Mouse (Mus musculus) CH12.LX (cell line): ENCODE data around the gene Chid1. TPM values are rescaled to one million over a fixed set of nuclear protein-coding genes. Genes with fewer than 3 reads are reported as not detected.

Experiments
- DNase-seq: peaks from one replicate; pipeline ENCODE4 v3.0.0-alpha.2; 2013; ENCODE audit errors: extremely low read depth
- H3K27ac ChIP-seq: 2 replicates; pipeline ENCODE4 v1.5.1; 2012; ENCODE audit warnings: low read depth, mild to moderate bottlenecking, control low read depth, moderate library complexity; ENCODE audit not compliant: insufficient read depth
- H3K27me3 ChIP-seq: replicated peaks from 2 replicates; pipeline ENCODE3; 2012; ENCODE audit warnings: inconsistent platforms
- H3K36me3 ChIP-seq, 2 experiments: replicated peaks in 1 of 2; 2 replicates each; pipeline versions ENCODE3 to v1.6.1; 2012; ENCODE audit warnings: inconsistent platforms in 1 of 2, low read length in 1 of 2, mild to moderate bottlenecking in 1 of 2, mixed read lengths in 1 of 2, moderate library complexity in 1 of 2; ENCODE audit not compliant: control insufficient read depth in 1 of 2, insufficient read depth in 1 of 2
- H3K4me1 ChIP-seq, 2 experiments: 2 replicates each; pipeline ENCODE4 v1.6.1; 2012; ENCODE audit warnings: inconsistent platforms in 1 of 2, moderate library complexity in 1 of 2; ENCODE audit not compliant: insufficient read depth in 2 of 2, control insufficient read depth in 1 of 2
- H3K4me2 ChIP-seq: 2 replicates; pipeline ENCODE4 v1.6.1; 2012; ENCODE audit warnings: low read depth, mild to moderate bottlenecking, control low read depth; ENCODE audit not compliant: poor library complexity, insufficient read depth, severe bottlenecking
- H3K4me3 ChIP-seq, 3 experiments: fragments of 150-350 bp in 1 of 3; sonication (generic) in 1 of 3; replicated peaks in 1 of 3; 2 replicates each; pipeline versions ENCODE3 to v1.5.1; 2011 to 2012; ENCODE audit warnings: low read depth in 2 of 3, low read length in 2 of 3, mild to moderate bottlenecking in 2 of 3, moderate library complexity in 2 of 3, control low read depth in 1 of 3, improper control_type of control experiment in 1 of 3, inconsistent platforms in 1 of 3, mixed read lengths in 1 of 3; ENCODE audit not compliant: poor library complexity in 1 of 3
- H3K79me2 ChIP-seq: replicated peaks from 2 replicates; pipeline ENCODE4 v1.6.1; 2012; ENCODE audit warnings: mild to moderate bottlenecking, moderate library complexity; ENCODE audit not compliant: control insufficient read depth, poor library complexity, insufficient read depth, severe bottlenecking; ENCODE audit errors: extremely low read depth
- H3K9ac ChIP-seq: 2 replicates; pipeline ENCODE4 v1.6.1; 2012; ENCODE audit warnings: low read depth, mild to moderate bottlenecking, control low read depth, moderate library complexity; ENCODE audit not compliant: insufficient read depth
- H3K9me3 ChIP-seq: replicated peaks from 2 replicates; pipeline ENCODE3; 2012; ENCODE audit warnings: low read length, inconsistent platforms, mixed read lengths
- BHLHE40 ChIP-seq: IDR thresholded peaks from 2 replicates; pipeline ENCODE4 v1.6.1; 2011; ENCODE audit warnings: mild to moderate bottlenecking, low read depth, low read length, improper control_type of control experiment
- CHD1 ChIP-seq: IDR thresholded peaks from 2 replicates; pipeline ENCODE4 v1.6.1; 2012; ENCODE audit warnings: low read depth, low read length, improper control_type of control experiment, inconsistent platforms
- CHD2 ChIP-seq: IDR thresholded peaks from 2 replicates; pipeline ENCODE4 v1.6.1; 2011; ENCODE audit warnings: low read length, improper control_type of control experiment
- CTCF ChIP-seq, 2 experiments: IDR thresholded peaks in 1 of 2; conservative IDR thresholded peaks in 1 of 2; 2 replicates each; pipeline ENCODE4 v1.5.1; 2011 to 2012; ENCODE audit warnings: low read depth in 2 of 2, low read length in 2 of 2, improper control_type of control experiment in 1 of 2, inconsistent platforms in 1 of 2, mild to moderate bottlenecking in 1 of 2, moderate library complexity in 1 of 2
- E2F4 ChIP-seq: IDR thresholded peaks from 2 replicates; pipeline ENCODE4 v1.6.1; 2011; ENCODE audit warnings: low read depth, low read length, improper control_type of control experiment; ENCODE audit not compliant: insufficient replicate concordance
- ELF1 ChIP-seq: IDR thresholded peaks from 2 replicates; pipeline ENCODE4 v1.6.1; 2014; ENCODE audit warnings: low read depth, mild to moderate bottlenecking, inconsistent platforms, low read length, improper control_type of control experiment
- EP300 ChIP-seq: IDR thresholded peaks from 2 replicates; pipeline ENCODE4 v1.6.1; 2011; ENCODE audit warnings: low read length, improper control_type of control experiment
- ETS1 ChIP-seq: conservative IDR thresholded peaks from 2 replicates; pipeline ENCODE4 v1.6.1; 2012; ENCODE audit warnings: low read depth, mild to moderate bottlenecking, inconsistent platforms, low read length, improper control_type of control experiment, moderate library complexity
- GABPA ChIP-seq: IDR thresholded peaks from 2 replicates; pipeline ENCODE4 v1.6.1; 2012; ENCODE audit warnings: low read depth, low read length, improper control_type of control experiment, inconsistent platforms; ENCODE audit not compliant: insufficient replicate concordance
- HCFC1 ChIP-seq: IDR thresholded peaks from 2 replicates; pipeline ENCODE4 v1.6.1; 2012; ENCODE audit warnings: low read depth, mild to moderate bottlenecking, inconsistent platforms, low read length, improper control_type of control experiment
- JUN ChIP-seq: IDR thresholded peaks from 2 replicates; pipeline ENCODE4 v1.6.1; 2011; ENCODE audit warnings: low read depth, mild to moderate bottlenecking, low read length, improper control_type of control experiment, moderate library complexity; ENCODE audit not compliant: insufficient read depth
- JUND ChIP-seq: conservative IDR thresholded peaks from 2 replicates; pipeline ENCODE4 v1.6.1; 2011; ENCODE audit warnings: low read depth, low read length, improper control_type of control experiment
- MAX ChIP-seq: IDR thresholded peaks from 2 replicates; pipeline ENCODE4 v1.6.1; 2011; ENCODE audit warnings: low read length, improper control_type of control experiment
- MAZ ChIP-seq: IDR thresholded peaks from 2 replicates; pipeline ENCODE4 v1.6.1; 2012; ENCODE audit warnings: low read depth, mild to moderate bottlenecking, inconsistent platforms, low read length, improper control_type of control experiment, moderate library complexity
- MEF2A ChIP-seq: IDR thresholded peaks from 2 replicates; pipeline ENCODE4 v1.6.1; 2014; ENCODE audit warnings: low read depth, mild to moderate bottlenecking, inconsistent platforms, low read length, improper control_type of control experiment, borderline replicate concordance
- MXI1 ChIP-seq: IDR thresholded peaks from 2 replicates; pipeline ENCODE4 v1.6.1; 2011; ENCODE audit warnings: mild to moderate bottlenecking, low read depth, low read length, improper control_type of control experiment
- MYC ChIP-seq: IDR thresholded peaks from 2 replicates; pipeline ENCODE4 v1.6.1; 2011; ENCODE audit warnings: low read depth, mild to moderate bottlenecking, improper control_type of control experiment, low read length
- NELFE ChIP-seq: IDR thresholded peaks from 2 replicates; pipeline ENCODE4 v1.6.1; 2011; ENCODE audit warnings: low read depth, low read length, improper control_type of control experiment
- NRF1 ChIP-seq: IDR thresholded peaks from 2 replicates; pipeline ENCODE4 v1.6.1; 2014; ENCODE audit warnings: low read depth, mild to moderate bottlenecking, inconsistent platforms, low read length, improper control_type of control experiment, moderate library complexity
- PAX5 ChIP-seq: IDR thresholded peaks from 2 replicates; pipeline ENCODE4 v1.6.1; 2012; ENCODE audit warnings: low read length, inconsistent platforms, mixed read lengths
- POLR2A ChIP-seq: IDR thresholded peaks from 2 replicates; pipeline ENCODE4 v1.6.1; 2011; ENCODE audit warnings: low read depth, mild to moderate bottlenecking, improper control_type of control experiment, low read length
- POLR2AphosphoS2 ChIP-seq: IDR thresholded peaks from 2 replicates; pipeline ENCODE4 v1.6.1; 2011; ENCODE audit warnings: low read depth, low read length, improper control_type of control experiment
- RAD21 ChIP-seq: IDR thresholded peaks from 2 replicates; pipeline ENCODE4 v1.6.1; 2011; ENCODE audit warnings: low read depth, mild to moderate bottlenecking, low read length, improper control_type of control experiment, moderate library complexity
- RCOR1 ChIP-seq: conservative IDR thresholded peaks from 2 replicates; pipeline ENCODE4 v1.6.1; 2012; ENCODE audit warnings: low read depth, mild to moderate bottlenecking, inconsistent platforms, low read length, improper control_type of control experiment
- SIN3A ChIP-seq: IDR thresholded peaks from 2 replicates; pipeline ENCODE4 v1.6.1; 2012; ENCODE audit warnings: low read length, improper control_type of control experiment, inconsistent platforms
- SMC3 ChIP-seq: IDR thresholded peaks from 2 replicates; pipeline ENCODE4 v1.6.1; 2011; ENCODE audit warnings: low read depth, low read length, improper control_type of control experiment
- TBP ChIP-seq: conservative IDR thresholded peaks from 2 replicates; pipeline ENCODE4 v1.6.1; 2011; ENCODE audit warnings: low read depth, low read length, improper control_type of control experiment
- TCF12 ChIP-seq: IDR thresholded peaks from 2 replicates; pipeline ENCODE4 v1.6.1; 2014; ENCODE audit warnings: low read depth, mild to moderate bottlenecking, inconsistent platforms, low read length, improper control_type of control experiment
- UBTF ChIP-seq: IDR thresholded peaks from 2 replicates; pipeline ENCODE4 v1.6.1; 2012; ENCODE audit warnings: low read depth, mild to moderate bottlenecking, inconsistent platforms, low read length, improper control_type of control experiment, moderate library complexity
- USF2 ChIP-seq: conservative IDR thresholded peaks from 2 replicates; pipeline ENCODE4 v1.6.1; 2011; ENCODE audit warnings: low read depth, low read length, improper control_type of control experiment
- ZMIZ1 ChIP-seq: IDR thresholded peaks from 2 replicates; pipeline ENCODE4 v1.6.1; 2012; ENCODE audit warnings: low read depth, mild to moderate bottlenecking, inconsistent platforms, low read length, improper control_type of control experiment
- ZNF384 ChIP-seq: IDR thresholded peaks from 2 replicates; pipeline ENCODE4 v1.6.1; 2012; ENCODE audit warnings: low read depth, low read length, improper control_type of control experiment, inconsistent platforms
- dilution Hi-C: fragments of 300-500 bp; cut with MboI; formaldehyde crosslinking; loops from 2 replicates; pipeline ENCODE4 v1.14.3; 2020; ENCODE audit warnings: low sequenced_read_pairs; ENCODE audit not compliant: extremely low pct_unique_long_range_greater_than_20kb, extremely low pct_ligation_motif_present
- in situ Hi-C: fragments of 300-500 bp; cut with MboI; formaldehyde crosslinking; loops from 3 replicates; pipeline ENCODE4 v1.14.3; 2019; ENCODE audit warnings: low sequenced_read_pairs, low pct_ligation_motif_present, low pct_unique_long_range_greater_than_20kb, mixed read lengths
- polyA plus RNA-seq: library from polyadenylated mRNA; unstranded; fragments of >175 nt; gene quantifications from 2 replicates; pipeline ENCODE4 v1.2.1, GENCODE M21; 2012; ENCODE audit warnings: low read depth; ENCODE audit not compliant: insufficient read length
- total RNA-seq, 2 experiments: library from RNA; depleted of rRNA; stranded (reverse); fragments of 300-350 nt in 1 of 2; fragments of >200 nt in 1 of 2; gene quantifications; 2 replicates each; pipeline ENCODE4 v1.2.3; 2012 to 2014

The Chid1 gene
- total and polyA plus RNA-seq, 3 experiments = 27.0 to 50.5 (median 42.3) TPM

GRCm38 (mm10) chr7:141581323-141581722 is 41.7 kb upstream of the Chid1 start:
- H3K27ac ChIP-seq = no peak overlapping the region
- peaks cover 8 to 57% of the 10 kb centered on the region in 2 experiments for H3K4me1 ChIP-seq
- H3K79me2 ChIP-seq = peaks cover 5% of the 10 kb centered on the region; the same call in 1 of the 2 replicates
- DNase-seq = no peak
- peaks cover 2 to 38% of the 10 kb centered on the region in 2 experiments for H3K36me3 ChIP-seq
- dilution Hi-C loops (no loop called here), in situ Hi-C loops (no loop called here)
- H3K4me3 ChIP-seq = no peak overlapping the region
- no peaks in the 10 kb centered on the region for H3K9me3 ChIP-seq
- no peak overlapping the region for H3K4me2 ChIP-seq
- TF ChIP-seq MEF2A = no peak
- no peak for TF ChIP-seq ETS1
- TF ChIP-seq TCF12 = no peak
- no peak for TF ChIP-seq ZNF384
- no peak for TF ChIP-seq POLR2A
- no peak for TF ChIP-seq ELF1
- no peak for TF ChIP-seq UBTF
- no peak for TF ChIP-seq PAX5
- TF ChIP-seq MXI1 = no peak
- no peak for TF ChIP-seq MAX
- no peak for TF ChIP-seq JUND
- no peak overlapping the region for H3K9ac ChIP-seq
- no peaks in the 10 kb centered on the region for H3K27me3 ChIP-seq

- H3K27me3 ChIP-seq = no peaks in the 10 kb centered on the region
- H3K4me3 ChIP-seq = peak overlapping the region in 2 of 3 experiments; percentile 21 to 30
- H3K4me1 ChIP-seq = peaks cover 8 to 57% of the 10 kb centered on the region in 2 experiments
- TF ChIP-seq JUN (no peak), ELF1 (no peak), MEF2A (no peak), ZMIZ1 (no peak), HCFC1 (no peak), CHD1 (no peak), POLR2A (peak; percentile 51), CTCF (conservative IDR thresholded peaks at IDR 0.05 in 1 of 2, IDR thresholded peaks at IDR 0.05 in 1 of 2; ENCODE audit: low read depth in 2 of 2, low read length in 2 of 2) (peak in 1 of 2 experiments; percentile 21; a peak in 2 of 4 replicates), RAD21 (no peak; the same call in 1 of the 2 replicates), MAZ (no peak), BHLHE40 (peak; percentile 33), ZNF384 (no peak), MAX (peak; percentile 75), CHD2 (no peak), MXI1 (peak; percentile 64), MYC (peak; percentile 96), UBTF (no peak), ETS1 (no peak), SIN3A (0 out of 2 replicates have a peak, but pooled peaks have one; percentile 19), NRF1 (no peak), POLR2AphosphoS2 (no peak), USF2 (peak; percentile 54; the same call in 1 of the 2 replicates), SMC3 (no peak), PAX5 (no peak), TBP (0 out of 2 replicates have a peak, but pooled peaks have one; percentile 31), JUND (no peak), GABPA (no peak), NELFE (no peak), E2F4 (no peak), EP300 (no peak), RCOR1 (no peak)
Observed at GRCm38 (mm10) chr7:141578943-141579342, 39.3 kb upstream of the Chid1 start.

More at GRCm38 (mm10) chr7:141578943-141579342, 39.3 kb upstream of the Chid1 start:
- no peaks in the 10 kb centered on the region for H3K9me3 ChIP-seq
- in situ Hi-C loops = no loop called here
- H3K4me2 ChIP-seq = peak overlapping the region; percentile 71
- H3K9ac ChIP-seq = no peak overlapping the region
- H3K79me2 ChIP-seq = peaks cover 12% of the 10 kb centered on the region; the same call in 1 of the 2 replicates
- peak overlapping the region; percentile 24; the same call in 1 of the 2 replicates for H3K27ac ChIP-seq
- peak; percentile 51 for DNase-seq
- dilution Hi-C loops = no loop called here
- H3K36me3 ChIP-seq = peaks cover 0 to 29% of the 10 kb centered on the region in 2 experiments
